Mouse (Mus musculus) embryonic facial prominence, embryonic 10.5 days (tissue): Measurements from ENCODE around the gene Grm5. TPM values are rescaled to one million over a fixed set of nuclear protein-coding genes. Genes with fewer than 3 reads are reported as not detected.

ENCODE experiments used
- DNase-seq: peaks from one replicate; pipeline ENCODE4 v3.0.0-alpha.2; 2017; ENCODE audit warnings: low spot score
- H3K27ac ChIP-seq: fragments of 300-500 bp; sonication (generic); replicated peaks from 2 replicates; pipeline ENCODE4 v1.5.1; 2016; ENCODE audit warnings: mild to moderate bottlenecking
- H3K27me3 ChIP-seq: fragments of 300-500 bp; sonication (generic); replicated peaks from 2 replicates; pipeline ENCODE4 v1.6.1; 2016; ENCODE audit warnings: low read depth, mild to moderate bottlenecking; ENCODE audit not compliant: poor library complexity, severe bottlenecking
- H3K36me3 ChIP-seq: fragments of 300-500 bp; sonication (generic); replicated peaks from 2 replicates; pipeline ENCODE4 v1.6.1; 2016; ENCODE audit warnings: mild to moderate bottlenecking, moderate library complexity
- H3K4me1 ChIP-seq: fragments of 300-500 bp; sonication (generic); 2 replicates; pipeline ENCODE4 v1.6.1; 2016
- H3K4me3 ChIP-seq: fragments of 300-500 bp; sonication (generic); 2 replicates; pipeline ENCODE4 v1.5.1; 2016; ENCODE audit warnings: mild to moderate bottlenecking, moderate library complexity
- H3K9me3 ChIP-seq: fragments of 300-500 bp; sonication (generic); 2 replicates; pipeline ENCODE4 v1.6.1; 2016; ENCODE audit warnings: mild to moderate bottlenecking
- WGBS: fragments of 180-500 bp; shearing (Covaris S2); methylation state at CpG from one replicate; pipeline ENCODE4 v1.1.7; 2016; 5-methylcytosine and 5-hydroxymethylcytosine counted together
- polyA plus RNA-seq: library from polyadenylated mRNA; unstranded; fragments of >200 nt; fragmentation: Nextera tagmentation; extraction: Ambion mirVana; gene quantifications from 2 replicates; pipeline ENCODE4 v1.2.1, GENCODE M21; 2016

Gene Grm5
- polyA plus RNA-seq, 1 experiment from 2014 or later: 0.07 TPM

DNA sequence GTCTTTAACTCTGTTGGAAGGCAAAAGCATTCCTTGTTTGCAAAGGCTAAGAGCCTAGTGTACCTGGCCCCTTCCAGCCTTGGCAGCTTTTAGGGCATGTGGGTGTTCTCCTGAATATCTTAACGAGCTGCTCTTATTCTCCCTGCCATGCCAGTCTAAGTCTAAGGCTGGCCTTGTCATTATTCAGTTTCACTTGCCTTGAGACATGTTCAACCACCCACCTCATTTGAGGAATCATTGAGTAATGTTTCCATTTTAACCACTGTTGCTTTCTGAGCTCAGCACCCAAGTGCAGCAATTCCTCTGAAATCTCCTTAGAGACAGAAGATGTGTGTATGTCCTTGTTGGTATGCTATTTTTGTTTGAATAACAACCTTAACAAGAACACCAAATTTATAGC, 134.7 kb downstream of the Grm5 start:
- Histone ChIP-seq H3K4me1 (no peaks in the 10 kb centered on the region), H3K27me3 (no peaks in the 10 kb centered on the region), H3K4me3 (no peak overlapping the region), H3K36me3 (no peaks in the 10 kb centered on the region), H3K27ac (no peak overlapping the region), H3K9me3 (no peaks in the 10 kb centered on the region)
- WGBS: 68% methylated on average over 1 of the region's 1 CpGs
- no peak for DNase-seq

GRCm38 (mm10) chr7:87734511-87734910, 150.5 kb downstream of the Grm5 start:
- Histone ChIP-seq H3K27ac (no peak overlapping the region), H3K9me3 (no peaks in the 10 kb centered on the region), H3K4me3 (no peak overlapping the region), H3K27me3 (no peaks in the 10 kb centered on the region), H3K36me3 (no peaks in the 10 kb centered on the region), H3K4me1 (no peaks in the 10 kb centered on the region)
- no peak for DNase-seq

DNA sequence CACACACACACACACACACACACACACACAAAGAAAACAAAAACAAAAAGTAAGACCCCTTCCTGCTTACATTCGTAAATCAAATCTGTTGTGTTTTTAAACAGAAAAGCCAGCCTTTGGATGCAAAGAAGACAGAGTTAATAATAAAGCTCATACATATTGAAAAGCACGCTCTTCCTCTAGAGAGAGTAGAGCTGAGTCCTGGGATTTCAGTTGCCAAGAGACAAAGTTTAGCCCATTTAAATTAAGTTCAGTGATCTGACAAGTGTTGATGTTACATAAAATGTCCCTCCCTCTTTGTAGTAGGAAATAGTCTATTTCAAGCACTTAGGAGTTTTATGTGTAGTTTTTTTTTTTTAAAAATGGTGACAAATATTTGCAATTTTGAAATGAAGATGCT, 178.0 kb downstream of the Grm5 start:
- H3K27ac ChIP-seq: no peak overlapping the region
- no peaks in the 10 kb centered on the region for H3K4me1 ChIP-seq
- no peaks in the 10 kb centered on the region for H3K36me3 ChIP-seq
- no peak for DNase-seq
- no peaks in the 10 kb centered on the region for H3K27me3 ChIP-seq
- 68% methylated on average over 2 of the region's 2 CpGs for WGBS
- H3K4me3 ChIP-seq: no peak overlapping the region
- no peaks in the 10 kb centered on the region for H3K9me3 ChIP-seq

DNA sequence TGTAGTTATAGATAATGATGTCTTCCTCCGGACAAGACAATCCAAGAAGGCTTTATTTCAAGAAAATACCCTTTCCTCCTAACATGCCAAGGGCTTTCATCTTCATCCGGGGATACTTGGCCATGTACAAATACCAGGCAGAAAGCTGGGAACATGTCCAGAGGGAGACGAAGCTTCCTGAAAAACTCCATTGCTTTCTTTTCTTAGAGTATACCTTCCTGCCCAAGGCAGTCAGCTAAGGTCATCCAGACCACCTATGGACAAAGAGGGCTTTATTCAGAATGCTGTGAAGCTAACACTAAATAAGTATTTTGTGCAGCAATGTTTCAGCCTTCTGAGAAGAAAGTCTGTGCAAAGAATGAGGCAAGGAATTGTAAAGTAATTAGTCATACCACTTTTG, 178.4 kb downstream of the Grm5 start:
- 38% methylated on average over 3 of the region's 3 CpGs for WGBS
- DNase-seq: no peak

DNA sequence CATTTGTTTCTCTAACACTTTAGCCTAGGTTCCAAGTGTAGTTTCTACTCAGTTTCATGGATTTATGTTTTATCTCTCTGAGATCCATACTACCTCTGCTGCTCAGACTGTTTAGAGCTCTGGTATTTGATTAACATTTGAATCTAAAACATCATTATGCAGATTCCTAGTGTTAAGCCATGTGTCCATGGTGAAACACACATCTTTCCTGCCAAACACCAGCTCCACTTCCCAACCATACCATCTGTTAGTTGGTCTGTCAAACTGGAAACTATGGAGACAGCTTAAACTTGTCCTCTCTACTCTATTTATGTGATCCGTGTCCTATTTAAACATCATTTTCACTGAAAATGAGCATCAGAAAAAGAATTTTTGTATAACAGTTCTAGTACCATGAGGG, 203.6 kb downstream of the Grm5 start:
- Histone ChIP-seq H3K4me1 (no peaks in the 10 kb centered on the region), H3K4me3 (no peak overlapping the region), H3K27me3 (no peaks in the 10 kb centered on the region), H3K36me3 (no peaks in the 10 kb centered on the region), H3K27ac (no peak overlapping the region), H3K9me3 (no peaks in the 10 kb centered on the region)
- 93% methylated on average over 1 of the region's 1 CpGs for WGBS
- DNase-seq: no peak

More for the DNA sequence above, 178.4 kb downstream of the Grm5 start:
- Histone ChIP-seq H3K27me3 (no peaks in the 10 kb centered on the region), H3K4me3 (no peak overlapping the region), H3K4me1 (no peaks in the 10 kb centered on the region), H3K9me3 (no peaks in the 10 kb centered on the region), H3K36me3 (no peaks in the 10 kb centered on the region), H3K27ac (no peak overlapping the region)

DNA sequence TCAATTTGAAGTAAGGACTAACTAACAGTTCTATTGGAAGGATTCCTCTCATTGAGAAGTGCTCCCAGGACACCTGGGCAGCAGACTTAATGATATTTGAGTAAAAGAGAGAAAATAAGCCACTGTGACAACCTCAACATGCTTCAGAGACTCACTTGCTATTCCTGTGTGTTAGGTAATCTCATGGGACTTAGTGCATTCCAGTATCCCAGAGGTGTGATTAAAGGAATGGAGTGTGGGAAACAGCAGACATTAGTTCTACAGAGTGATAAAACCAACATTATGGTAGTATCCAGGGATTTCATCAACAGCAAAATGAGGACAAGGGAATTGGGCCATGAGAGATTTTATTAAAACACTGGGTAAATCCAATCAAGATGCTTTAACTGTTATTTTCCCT, 205.0 kb downstream of the Grm5 start:
- Histone ChIP-seq H3K4me1 (no peaks in the 10 kb centered on the region), H3K9me3 (no peaks in the 10 kb centered on the region), H3K36me3 (no peaks in the 10 kb centered on the region), H3K27me3 (no peaks in the 10 kb centered on the region), H3K4me3 (no peak overlapping the region), H3K27ac (no peak overlapping the region)
- no peak for DNase-seq

- Histone ChIP-seq H3K27me3 (no peaks in the 10 kb centered on the region), H3K36me3 (no peaks in the 10 kb centered on the region), H3K4me3 (no peak overlapping the region), H3K4me1 (no peaks in the 10 kb centered on the region), H3K9me3 (no peaks in the 10 kb centered on the region), H3K27ac (no peak overlapping the region)
- DNase-seq: no peak
- WGBS: 78% methylated on average over 4 of the region's 4 CpGs
Measured at GRCm38 (mm10) chr7:87793896-87794295, 209.9 kb downstream of the Grm5 start.

GRCm38 (mm10) chr7:87824898-87825297, 240.9 kb downstream of the Grm5 start:
- H3K9me3 ChIP-seq: no peaks in the 10 kb centered on the region
- H3K27me3 ChIP-seq: no peaks in the 10 kb centered on the region
- H3K36me3 ChIP-seq: no peaks in the 10 kb centered on the region
- WGBS: 73% methylated on average over 1 of the region's 1 CpGs
- no peak for DNase-seq
- no peaks in the 10 kb centered on the region for H3K4me1 ChIP-seq
- no peak overlapping the region for H3K27ac ChIP-seq
- no peak overlapping the region for H3K4me3 ChIP-seq

- WGBS: 82% methylated on average over 4 of the region's 4 CpGs
- H3K27me3 ChIP-seq: no peaks in the 10 kb centered on the region
- DNase-seq: no peak
- H3K4me1 ChIP-seq: no peaks in the 10 kb centered on the region
- H3K9me3 ChIP-seq: no peaks in the 10 kb centered on the region
- H3K27ac ChIP-seq: no peak overlapping the region
- no peak overlapping the region for H3K4me3 ChIP-seq
- no peaks in the 10 kb centered on the region for H3K36me3 ChIP-seq
Measured at GRCm38 (mm10) chr7:87834669-87835068, 250.7 kb downstream of the Grm5 start.

- H3K27ac ChIP-seq: no peak overlapping the region
- DNase-seq: no peak
- no peaks in the 10 kb centered on the region for H3K36me3 ChIP-seq
- H3K4me1 ChIP-seq: no peaks in the 10 kb centered on the region
- 81% methylated on average over 1 of the region's 1 CpGs for WGBS
- no peak overlapping the region for H3K4me3 ChIP-seq
- no peaks in the 10 kb centered on the region for H3K27me3 ChIP-seq
- H3K9me3 ChIP-seq: no peaks in the 10 kb centered on the region
Measured at GRCm38 (mm10) chr7:87838579-87838978, 254.6 kb downstream of the Grm5 start.

- H3K36me3 ChIP-seq: no peaks in the 10 kb centered on the region
- no peak for DNase-seq
- no peak overlapping the region for H3K4me3 ChIP-seq
- no peaks in the 10 kb centered on the region for H3K4me1 ChIP-seq
- no peaks in the 10 kb centered on the region for H3K27me3 ChIP-seq
- no peaks in the 10 kb centered on the region for H3K9me3 ChIP-seq
- H3K27ac ChIP-seq: no peak overlapping the region
Measured at GRCm38 (mm10) chr7:87843496-87843895, 259.5 kb downstream of the Grm5 start.

DNA sequence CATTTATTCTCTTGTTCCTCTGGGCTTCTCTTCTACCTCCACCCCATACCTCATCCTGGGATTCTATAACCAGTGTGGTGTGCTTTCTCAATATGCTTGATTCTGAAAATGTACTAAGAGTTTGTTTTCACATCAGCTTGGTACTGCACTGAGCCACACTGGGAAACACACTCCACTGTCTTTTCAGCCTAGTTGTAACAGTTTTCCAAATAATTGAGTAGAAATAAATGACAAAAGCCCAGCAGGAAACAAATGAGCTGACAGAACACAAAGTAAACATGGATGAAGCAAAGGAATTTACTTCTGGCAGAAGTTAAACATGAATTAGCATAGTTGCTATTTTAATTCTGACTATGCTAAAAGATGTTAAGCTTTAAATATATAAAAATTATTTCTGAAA, 262.1 kb downstream of the Grm5 start:
- Histone ChIP-seq H3K4me1 (no peaks in the 10 kb centered on the region), H3K27ac (no peak overlapping the region), H3K9me3 (no peaks in the 10 kb centered on the region), H3K36me3 (no peaks in the 10 kb centered on the region), H3K27me3 (no peaks in the 10 kb centered on the region), H3K4me3 (no peak overlapping the region)
- no peak for DNase-seq

DNA sequence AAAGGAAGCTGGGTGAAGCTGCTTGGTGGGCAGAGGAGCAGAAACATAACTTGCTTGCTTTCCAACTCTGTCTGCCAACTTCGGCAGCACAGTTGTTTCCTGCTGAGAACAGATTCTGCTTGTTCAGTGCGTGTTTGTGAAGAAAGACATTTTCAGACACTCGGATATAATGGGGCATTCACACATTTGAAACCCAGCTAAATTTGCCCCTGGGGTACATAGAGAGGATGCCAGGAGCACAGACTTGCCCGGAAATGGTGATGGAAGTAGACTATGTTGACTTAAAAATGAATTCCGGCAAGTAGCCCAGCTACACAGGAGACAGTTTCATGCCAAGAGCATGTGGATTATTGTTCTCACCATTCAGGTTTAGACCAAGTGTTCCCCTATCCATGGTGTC, 342.0 kb downstream of the Grm5 start:
- Histone ChIP-seq H3K36me3 (no peaks in the 10 kb centered on the region), H3K27me3 (no peaks in the 10 kb centered on the region), H3K27ac (no peak overlapping the region), H3K4me3 (no peak overlapping the region), H3K4me1 (0 out of 2 replicates have a peak, but pooled peaks cover 4% of the 10 kb centered on the region), H3K9me3 (no peaks in the 10 kb centered on the region)
- no peak for DNase-seq
- 44% methylated on average over 5 of the region's 5 CpGs for WGBS

- WGBS: 83% methylated on average over 1 of the region's 1 CpGs
- H3K4me3 ChIP-seq: no peak overlapping the region
- no peaks in the 10 kb centered on the region for H3K36me3 ChIP-seq
Measured at GRCm38 (mm10) chr7:87937415-87937814, 353.4 kb downstream of the Grm5 start.

More at GRCm38 (mm10) chr7:87937415-87937814, 353.4 kb downstream of the Grm5 start:
- H3K27me3 ChIP-seq: no peaks in the 10 kb centered on the region
- H3K4me1 ChIP-seq: no peaks in the 10 kb centered on the region
- DNase-seq: no peak
- H3K27ac ChIP-seq: no peak overlapping the region
- H3K9me3 ChIP-seq: no peaks in the 10 kb centered on the region
